Mouse (Mus musculus) ovary, postnatal 14 days (tissue): ENCODE results near the gene Abhd13.

Experiments
- DNase-seq: peaks from one replicate; pipeline ENCODE4 v3.0.0; 2022; ENCODE audit warnings: low spot score

The Abhd13 gene

GRCm38 (mm10) chr8:10016252-10016651, 38.7 kb downstream of the Abhd13 start:
- no peak for DNase-seq

- DNase-seq = no peak
Observed at GRCm38 (mm10) chr8:10017231-10017630, 39.7 kb downstream of the Abhd13 start.

DNA sequence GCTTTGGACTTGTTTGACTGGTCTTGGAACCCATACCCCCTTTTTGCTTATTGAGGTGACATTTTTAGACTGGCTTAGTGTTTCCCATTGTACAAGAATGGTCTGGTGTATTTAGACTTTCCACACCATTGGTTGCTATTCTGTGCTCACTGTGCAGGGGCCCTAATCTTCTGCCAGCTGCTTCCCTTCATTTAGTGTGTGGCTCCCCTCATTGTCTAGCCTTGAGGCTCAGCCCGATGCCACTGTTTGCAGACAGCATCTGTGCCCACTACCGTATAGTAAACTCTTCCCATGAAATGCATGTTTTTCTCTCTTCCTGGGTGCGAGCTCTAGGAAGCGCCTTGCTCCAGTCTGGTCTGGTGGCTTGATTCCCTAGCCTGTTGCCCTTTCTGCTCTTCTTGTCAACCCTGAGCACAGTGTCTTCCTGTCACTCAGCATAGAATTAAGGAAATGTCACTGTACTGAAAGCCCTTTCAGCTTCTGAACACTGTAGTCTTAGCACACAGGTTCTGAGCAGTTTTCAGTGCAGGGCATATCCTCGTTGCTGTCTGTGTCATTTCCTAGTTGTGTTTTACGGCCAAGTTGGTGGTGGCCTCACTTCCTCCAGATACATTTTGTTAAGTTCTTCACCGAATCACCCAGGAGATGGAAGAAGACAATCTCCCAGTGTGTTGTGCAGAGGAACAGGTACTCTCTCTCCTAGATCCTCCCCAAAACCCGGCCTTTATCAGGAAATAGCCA, 53.0 kb downstream of the Abhd13 start:
- no peak for DNase-seq

GRCm38 (mm10) chr8:10031177-10031576, 53.7 kb downstream of the Abhd13 start:
- DNase-seq = no peak

- no peak for DNase-seq
Observed at GRCm38 (mm10) chr8:10040866-10041265, 63.4 kb downstream of the Abhd13 start.
